Mouse (Mus musculus) CH12.LX (cell line): ENCODE data around the gene Pacs2.

Experiments
- CTCF ChIP-seq, 2 experiments: IDR thresholded peaks in 1 of 2; conservative IDR thresholded peaks in 1 of 2; 2 replicates each; pipeline ENCODE4 v1.5.1; 2011 to 2012; ENCODE audit warnings: low read depth in 2 of 2, low read length in 2 of 2, improper control_type of control experiment in 1 of 2, inconsistent platforms in 1 of 2, mild to moderate bottlenecking in 1 of 2, moderate library complexity in 1 of 2
- GABPA ChIP-seq: IDR thresholded peaks from 2 replicates; pipeline ENCODE4 v1.6.1; 2012; ENCODE audit warnings: low read depth, low read length, improper control_type of control experiment, inconsistent platforms; ENCODE audit not compliant: insufficient replicate concordance
- JUND ChIP-seq: conservative IDR thresholded peaks from 2 replicates; pipeline ENCODE4 v1.6.1; 2011; ENCODE audit warnings: low read depth, low read length, improper control_type of control experiment
- KAT2A ChIP-seq: IDR thresholded peaks from 2 replicates; pipeline ENCODE4 v1.6.1; 2012; ENCODE audit warnings: low read length, improper control_type of control experiment, inconsistent platforms; ENCODE audit not compliant: insufficient replicate concordance
- POLR2A ChIP-seq: IDR thresholded peaks from 2 replicates; pipeline ENCODE4 v1.6.1; 2011; ENCODE audit warnings: low read depth, mild to moderate bottlenecking, improper control_type of control experiment, low read length
- POLR2AphosphoS2 ChIP-seq: IDR thresholded peaks from 2 replicates; pipeline ENCODE4 v1.6.1; 2011; ENCODE audit warnings: low read depth, low read length, improper control_type of control experiment
- TCF12 ChIP-seq: IDR thresholded peaks from 2 replicates; pipeline ENCODE4 v1.6.1; 2014; ENCODE audit warnings: low read depth, mild to moderate bottlenecking, inconsistent platforms, low read length, improper control_type of control experiment
- USF2 ChIP-seq: conservative IDR thresholded peaks from 2 replicates; pipeline ENCODE4 v1.6.1; 2011; ENCODE audit warnings: low read depth, low read length, improper control_type of control experiment
- ZC3H11A ChIP-seq: IDR thresholded peaks from 2 replicates; pipeline ENCODE4 v1.6.1; 2012; ENCODE audit warnings: low read depth, mild to moderate bottlenecking, inconsistent platforms, low read length, improper control_type of control experiment

- TF ChIP-seq POLR2AphosphoS2 (no peak), TCF12 (no peak), USF2 (no peak), CTCF (conservative IDR thresholded peaks at IDR 0.05 in 1 of 2, IDR thresholded peaks at IDR 0.05 in 1 of 2; ENCODE audit: low read depth in 2 of 2, low read length in 2 of 2) (no peak), JUND (no peak), GABPA (no peak), POLR2A (no peak), ZC3H11A (no peak), KAT2A (no peak)
These were observed 47.3 kb downstream of the Pacs2 start for GRCm38 (mm10) chr12:113061606-113062005.
